Mouse (Mus musculus) heart, embryonic 13.5 days (tissue): ENCODE data around the gene Olfr272. TPM values are rescaled to one million over a fixed set of nuclear protein-coding genes. Genes with fewer than 3 reads are reported as not detected.

ENCODE experiments used
- ATAC-seq: fragments of 200-750 bp; cut with Nextera tagmentation; 2 replicates; pipeline ENCODE4 v1.8.0; 2017; ENCODE audit warnings: moderate TSS enrichment; ENCODE audit not compliant: insufficient number of reproducible peaks, low FRiP score, low TSS enrichment; ENCODE audit errors: extremely low read depth
- H3K27ac ChIP-seq: fragments of 300-500 bp; sonication (generic); replicated peaks from 2 replicates; pipeline ENCODE4 v1.5.1; 2015; ENCODE audit warnings: moderate library complexity, mild to moderate bottlenecking, inconsistent platforms
- H3K27me3 ChIP-seq: fragments of 300-500 bp; sonication (generic); replicated peaks from 2 replicates; pipeline ENCODE4 v1.6.1; 2015; ENCODE audit warnings: mild to moderate bottlenecking, inconsistent platforms
- H3K36me3 ChIP-seq: fragments of 300-500 bp; sonication (generic); 2 replicates; pipeline ENCODE4 v1.6.1; 2015; ENCODE audit warnings: mild to moderate bottlenecking, inconsistent platforms
- H3K4me1 ChIP-seq: fragments of 300-500 bp; sonication (generic); 2 replicates; pipeline ENCODE4 v1.6.1; 2015; ENCODE audit warnings: inconsistent platforms
- H3K4me2 ChIP-seq: fragments of 300-500 bp; sonication (generic); 2 replicates; pipeline ENCODE4 v1.6.1; 2015; ENCODE audit warnings: inconsistent platforms, mild to moderate bottlenecking, moderate library complexity
- H3K4me3 ChIP-seq: fragments of 300-500 bp; sonication (generic); 2 replicates; pipeline ENCODE4 v1.5.1; 2015; ENCODE audit warnings: moderate library complexity, mild to moderate bottlenecking, inconsistent platforms
- H3K9ac ChIP-seq: fragments of 300-500 bp; sonication (generic); 2 replicates; pipeline ENCODE4 v1.6.1; 2015; ENCODE audit warnings: inconsistent platforms, mild to moderate bottlenecking, moderate library complexity
- H3K9me3 ChIP-seq: fragments of 300-500 bp; sonication (generic); 2 replicates; pipeline ENCODE4 v1.6.1; 2016; ENCODE audit warnings: inconsistent platforms
- WGBS: fragments of 180-500 bp; shearing (Covaris S2); methylation state at CpG from one replicate; pipeline ENCODE4 v1.1.7; 2015; ENCODE audit warnings: mixed read lengths; 5-methylcytosine and 5-hydroxymethylcytosine counted together
- polyA plus RNA-seq: library from polyadenylated mRNA; unstranded; fragments of >200 nt; fragmentation: Nextera tagmentation; extraction: Ambion mirVana; gene quantifications from 2 replicates; pipeline ENCODE4 v1.2.1, GENCODE M21; 2015

Olfr272 gene
- not detected in 2 replicates for polyA plus RNA-seq

DNA sequence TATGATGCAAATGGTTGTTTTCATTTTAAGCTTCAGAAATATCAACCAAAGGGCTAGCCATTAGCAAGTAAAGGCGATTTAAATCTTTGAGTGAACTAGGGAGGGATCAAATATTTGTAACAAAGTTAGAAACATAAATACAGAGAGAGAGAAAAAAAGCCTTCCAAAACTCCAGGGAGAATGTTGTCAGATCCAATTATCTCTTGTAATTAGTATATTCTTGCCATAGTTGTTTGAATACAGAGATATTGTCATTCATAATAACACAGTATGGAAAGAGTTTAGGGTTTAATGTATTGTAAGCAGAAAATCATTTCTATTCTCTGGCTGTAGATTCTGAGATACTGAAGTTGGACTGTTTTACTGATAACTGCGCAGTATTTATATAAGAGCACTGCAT, at the start of gene Olfr272:
Gene Olfr272 (minus strand): TSS at position 101 of the 400 bp plus-strand sequence.
- Histone ChIP-seq H3K9ac (no peak within 1 kb of the TSS), H3K27ac (no peak within 1 kb of the TSS), H3K9me3 (no peaks in the 10 kb centered on the region), H3K4me3 (no peak within 1 kb of the TSS), H3K36me3 (no peaks in the 10 kb centered on the region), H3K4me2 (no peak within 1 kb of the TSS), H3K4me1 (no peaks in the 10 kb centered on the region), H3K27me3 (no peaks in the 10 kb centered on the region)
- ATAC-seq: no peak
- 77% methylated on average over 2 of the region's 2 CpGs for WGBS

DNA sequence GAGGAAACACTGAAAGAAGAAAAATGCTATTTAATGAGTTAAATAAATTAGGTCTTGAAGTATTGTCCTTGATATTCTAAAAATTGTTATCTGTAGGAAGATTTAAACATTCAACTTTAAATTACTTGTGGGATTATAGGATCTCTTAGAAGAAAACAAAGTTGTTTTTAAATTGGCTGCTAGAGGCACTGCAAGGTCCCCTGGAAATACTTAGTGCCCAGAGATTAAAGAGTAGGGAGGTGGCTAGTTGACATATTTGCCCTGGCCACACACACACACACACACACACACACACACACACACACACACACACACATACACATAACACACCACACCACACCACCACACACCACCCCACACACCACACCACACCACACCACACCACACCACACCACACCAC, 45.3 kb upstream of the Olfr272 start, which contains the start of gene Olfr270:
Gene Olfr270 (plus strand): TSS at position 301 of the 400 bp plus-strand sequence.
- Histone ChIP-seq H3K4me1 (no peaks in the 10 kb centered on the region), H3K27ac (no peak within 1 kb of the TSS), H3K4me3 (no peak within 1 kb of the TSS), H3K9me3 (no peaks in the 10 kb centered on the region), H3K9ac (no peak within 1 kb of the TSS), H3K36me3 (no peaks in the 10 kb centered on the region), H3K4me2 (no peak within 1 kb of the TSS), H3K27me3 (no peaks in the 10 kb centered on the region)
- ATAC-seq: no peak

DNA sequence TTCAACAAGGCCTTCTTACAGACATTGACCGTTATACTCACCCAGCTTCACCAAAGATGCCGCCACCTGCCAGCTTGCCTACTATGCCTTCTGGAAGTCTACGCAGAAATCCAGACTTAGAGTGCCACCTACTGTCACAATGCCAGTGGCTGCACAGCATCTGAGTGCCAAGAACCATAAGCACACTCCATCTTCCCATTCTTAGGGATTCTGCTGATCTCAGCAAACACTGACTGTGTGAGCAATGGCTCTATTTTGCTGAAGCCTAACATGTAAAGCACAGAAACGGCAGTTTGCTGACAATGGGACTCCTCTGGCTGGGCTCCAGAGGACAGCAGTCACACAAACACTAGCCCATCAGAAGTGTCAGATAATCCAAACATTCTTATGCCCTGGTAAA, 39.7 kb upstream of the Olfr272 start:
- Histone ChIP-seq H3K4me2 (no peak overlapping the region), H3K9me3 (no peaks in the 10 kb centered on the region), H3K4me3 (no peak overlapping the region), H3K27ac (no peak overlapping the region), H3K27me3 (no peaks in the 10 kb centered on the region), H3K9ac (no peak overlapping the region), H3K4me1 (no peaks in the 10 kb centered on the region), H3K36me3 (no peaks in the 10 kb centered on the region)
- WGBS: 26% methylated on average over 4 of the region's 4 CpGs
- no peak for ATAC-seq

DNA sequence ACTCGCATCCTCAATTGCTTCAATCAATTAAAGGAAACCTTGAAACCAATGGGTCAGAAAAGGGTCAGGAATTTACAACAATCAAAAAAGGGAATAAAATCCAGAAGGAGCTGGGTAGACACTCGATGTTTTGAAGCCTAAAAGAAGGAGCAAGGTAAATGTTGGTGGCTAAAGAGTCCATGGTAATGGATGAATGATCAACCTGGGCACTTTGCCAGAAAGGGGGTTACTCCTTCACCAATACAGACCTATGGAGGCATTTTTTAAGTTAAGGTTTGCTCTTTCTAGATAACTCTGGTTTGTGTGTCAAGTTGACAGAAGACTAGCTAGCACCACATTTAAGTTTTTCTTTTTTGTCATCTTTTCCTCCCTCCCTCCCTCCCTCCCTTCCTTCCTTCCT, 30.0 kb upstream of the Olfr272 start:
- no peaks in the 10 kb centered on the region for H3K9me3 ChIP-seq
- H3K4me2 ChIP-seq: no peak overlapping the region
- no peak overlapping the region for H3K9ac ChIP-seq
- 78% methylated on average over 2 of the region's 2 CpGs for WGBS
- no peak overlapping the region for H3K27ac ChIP-seq
- no peaks in the 10 kb centered on the region for H3K4me1 ChIP-seq
- no peaks in the 10 kb centered on the region for H3K27me3 ChIP-seq
- no peak for ATAC-seq
- no peak overlapping the region for H3K4me3 ChIP-seq
- H3K36me3 ChIP-seq: no peaks in the 10 kb centered on the region

DNA sequence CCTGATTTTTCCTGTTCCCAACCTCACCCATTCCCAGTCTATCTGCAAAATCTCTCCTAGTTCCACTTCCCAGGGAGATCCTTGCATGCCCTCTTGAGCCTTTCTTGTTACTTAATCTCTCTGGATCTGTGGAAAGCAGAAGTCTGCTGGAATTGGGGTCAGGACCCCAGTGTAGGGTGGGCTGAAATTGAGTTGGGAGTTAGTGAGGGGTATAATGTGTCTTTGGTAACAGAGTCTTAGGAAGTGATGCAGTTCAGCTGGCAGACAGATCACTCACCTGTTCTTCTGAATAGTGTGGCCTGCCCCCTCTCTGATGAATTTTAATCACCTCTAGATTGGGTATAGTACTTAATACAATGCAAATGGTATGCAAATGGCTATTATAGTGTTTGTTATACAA, 27.7 kb upstream of the Olfr272 start:
- Histone ChIP-seq H3K4me3 (no peak overlapping the region), H3K9me3 (no peaks in the 10 kb centered on the region), H3K27me3 (no peaks in the 10 kb centered on the region), H3K4me1 (no peaks in the 10 kb centered on the region), H3K36me3 (no peaks in the 10 kb centered on the region), H3K27ac (no peak overlapping the region), H3K9ac (no peak overlapping the region), H3K4me2 (no peak overlapping the region)
- no peak for ATAC-seq

DNA sequence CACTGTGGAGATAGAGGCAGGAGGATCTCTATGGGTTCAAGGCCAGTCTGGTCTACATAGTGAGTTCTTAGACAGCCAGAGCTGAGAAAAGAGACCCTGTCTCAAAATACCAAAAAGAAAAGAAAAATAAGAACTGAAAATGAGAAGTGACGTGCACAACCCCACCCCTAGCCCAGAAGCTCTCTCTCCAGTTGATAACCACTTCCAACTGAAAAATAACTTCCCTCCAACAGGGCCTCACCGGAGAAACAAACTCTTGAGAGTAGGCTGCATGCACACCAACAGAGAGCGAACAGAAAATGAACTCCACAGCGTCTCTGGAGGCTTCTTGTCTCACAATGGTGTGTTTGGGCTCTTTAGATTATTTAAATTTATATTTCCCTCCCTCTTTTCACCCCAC, 11.5 kb upstream of the Olfr272 start:
- no peaks in the 10 kb centered on the region for H3K4me1 ChIP-seq
- ATAC-seq: no peak
- H3K9ac ChIP-seq: no peak overlapping the region
- H3K4me2 ChIP-seq: no peak overlapping the region
- no peaks in the 10 kb centered on the region for H3K27me3 ChIP-seq
- no peak overlapping the region for H3K4me3 ChIP-seq
- H3K27ac ChIP-seq: no peak overlapping the region
- 71% methylated on average over 4 of the region's 4 CpGs for WGBS
- H3K36me3 ChIP-seq: no peaks in the 10 kb centered on the region
- H3K9me3 ChIP-seq: no peaks in the 10 kb centered on the region

DNA sequence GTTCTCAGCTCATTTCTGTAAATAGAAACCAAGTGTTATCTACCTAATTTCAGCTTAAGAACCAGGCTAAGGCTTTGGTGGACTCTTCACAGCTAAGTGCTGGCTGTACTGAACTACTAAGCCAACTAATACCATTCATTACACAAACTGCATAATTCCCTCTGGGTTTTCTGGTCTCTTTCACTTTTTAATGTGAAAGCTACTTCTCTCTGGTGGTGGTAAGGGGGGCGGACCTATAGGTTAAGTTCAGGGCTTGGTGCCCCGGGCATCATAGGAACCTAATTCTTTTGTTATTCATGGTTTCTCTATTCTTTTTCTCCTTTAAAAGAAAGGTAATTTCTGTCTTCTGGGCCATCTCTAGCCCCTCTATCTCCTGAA, 1.7 kb downstream of the Olfr272 start:
- no peak for ATAC-seq
- no peaks in the 10 kb centered on the region for H3K4me1 ChIP-seq
- no peaks in the 10 kb centered on the region for H3K27me3 ChIP-seq
- 81% methylated on average over 2 of the region's 2 CpGs for WGBS
- no peaks in the 10 kb centered on the region for H3K9me3 ChIP-seq
- no peak overlapping the region for H3K9ac ChIP-seq
- H3K36me3 ChIP-seq: no peaks in the 10 kb centered on the region
- H3K4me3 ChIP-seq: no peak overlapping the region
- no peak overlapping the region for H3K4me2 ChIP-seq
- H3K27ac ChIP-seq: no peak overlapping the region

DNA sequence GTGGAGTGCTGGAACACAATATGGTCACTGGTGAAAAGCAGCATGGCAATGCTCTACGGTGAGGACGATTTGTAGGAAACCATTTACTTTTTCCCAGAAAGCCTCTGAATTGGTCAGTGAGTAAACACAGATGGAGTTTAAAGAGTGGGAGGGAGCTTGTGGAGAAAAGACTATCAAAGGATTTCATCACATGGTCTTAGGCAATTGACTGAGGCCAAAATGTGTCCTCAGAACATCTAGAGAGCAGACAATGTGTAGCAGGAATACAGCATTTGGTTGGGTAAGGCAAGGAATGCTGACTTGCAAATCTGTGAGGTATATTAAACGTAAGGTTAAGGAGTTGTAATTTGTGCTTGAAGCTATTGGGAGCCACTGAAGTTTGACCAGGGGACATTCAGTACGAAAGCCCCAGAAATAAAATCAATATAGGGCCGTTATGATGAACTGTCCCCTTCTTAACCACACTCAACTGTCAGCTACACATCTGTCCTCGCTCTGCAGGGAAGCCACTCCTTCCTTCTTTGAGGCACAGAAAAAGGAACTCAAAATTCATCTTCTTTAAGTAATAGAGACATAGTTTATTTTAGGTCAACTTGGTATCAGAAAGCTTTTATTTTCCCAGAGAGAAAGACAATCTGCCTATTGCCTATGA, 2.2 kb downstream of the Olfr272 start:
- ATAC-seq: no peak
- Histone ChIP-seq H3K4me2 (no peak overlapping the region), H3K36me3 (no peaks in the 10 kb centered on the region), H3K4me3 (no peak overlapping the region), H3K9ac (no peak overlapping the region), H3K4me1 (no peaks in the 10 kb centered on the region), H3K27me3 (no peaks in the 10 kb centered on the region), H3K27ac (no peak overlapping the region), H3K9me3 (no peaks in the 10 kb centered on the region)
- 74% methylated on average over 6 of the region's 6 CpGs for WGBS

DNA sequence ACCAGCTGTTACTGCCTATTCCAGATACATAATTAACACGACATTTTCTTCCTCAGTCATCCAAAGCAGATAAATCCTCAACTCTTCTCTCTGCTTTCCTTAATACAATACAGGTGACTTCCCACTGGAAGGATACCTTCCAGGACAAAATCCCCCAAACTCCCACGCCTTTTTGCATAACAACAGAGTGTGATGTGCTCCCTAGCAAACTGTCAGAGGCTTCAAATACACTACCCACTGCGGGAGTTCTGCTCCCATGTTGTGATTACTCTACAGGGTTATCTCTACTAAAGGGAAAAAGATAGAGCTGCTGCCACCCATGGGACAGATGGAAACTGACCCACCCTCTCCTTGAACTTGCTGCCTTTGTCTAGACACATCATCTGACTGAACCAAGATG, 6.6 kb downstream of the Olfr272 start:
- no peak for ATAC-seq
- Histone ChIP-seq H3K27ac (no peak overlapping the region), H3K4me3 (no peak overlapping the region), H3K36me3 (no peaks in the 10 kb centered on the region), H3K9me3 (no peaks in the 10 kb centered on the region), H3K4me1 (no peaks in the 10 kb centered on the region), H3K27me3 (no peaks in the 10 kb centered on the region), H3K4me2 (no peak overlapping the region), H3K9ac (no peak overlapping the region)
- WGBS: 21% methylated on average over 3 of the region's 3 CpGs

DNA sequence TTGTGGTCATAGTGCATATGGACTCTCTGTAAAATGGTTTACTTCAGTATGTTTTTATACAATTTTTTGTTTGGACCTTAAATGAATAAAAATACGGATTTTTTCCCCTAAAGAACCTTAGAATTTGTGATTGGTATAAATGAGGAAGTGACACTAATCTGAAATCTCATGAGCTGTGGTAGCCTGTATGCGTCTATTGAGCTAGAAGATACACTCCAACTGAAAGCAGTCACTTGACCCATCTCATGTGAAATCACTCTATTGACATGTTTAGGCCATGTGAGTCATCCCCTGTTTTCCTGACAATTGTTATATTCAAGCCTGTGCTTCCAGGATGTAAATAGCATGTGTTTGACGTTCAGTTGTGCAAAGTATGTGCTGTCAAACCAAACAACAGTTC, 9.4 kb downstream of the Olfr272 start:
- no peak overlapping the region for H3K9ac ChIP-seq
- 72% methylated on average over 3 of the region's 3 CpGs for WGBS
- no peak for ATAC-seq
- no peak overlapping the region for H3K27ac ChIP-seq
- H3K4me1 ChIP-seq: no peaks in the 10 kb centered on the region
- no peaks in the 10 kb centered on the region for H3K9me3 ChIP-seq
- no peaks in the 10 kb centered on the region for H3K27me3 ChIP-seq
- H3K4me2 ChIP-seq: no peak overlapping the region
- H3K4me3 ChIP-seq: no peak overlapping the region
- no peaks in the 10 kb centered on the region for H3K36me3 ChIP-seq

DNA sequence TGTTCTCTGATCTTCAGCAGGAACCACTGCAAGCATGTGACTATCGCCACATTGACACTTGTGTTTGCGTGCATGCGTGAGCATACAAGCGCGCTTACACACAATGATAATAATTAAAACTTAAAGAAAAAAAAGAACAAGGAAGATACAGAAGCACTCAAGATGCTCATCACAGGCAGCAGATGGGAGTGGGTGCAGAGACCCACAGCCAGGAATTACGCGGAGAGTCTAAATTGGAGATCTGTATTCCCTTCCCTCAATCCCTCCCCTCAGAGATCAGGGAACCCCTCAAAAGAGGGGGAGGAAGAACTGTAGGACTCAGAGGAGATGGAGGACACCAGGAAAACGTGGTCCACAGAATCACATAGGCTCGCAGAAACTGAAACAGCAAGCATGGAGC, 54.8 kb downstream of the Olfr272 start:
- WGBS: 88% methylated on average over 9 of the region's 9 CpGs
- Histone ChIP-seq H3K27me3 (no peaks in the 10 kb centered on the region), H3K4me2 (no peak overlapping the region), H3K4me1 (no peaks in the 10 kb centered on the region), H3K9ac (no peak overlapping the region), H3K9me3 (no peaks in the 10 kb centered on the region), H3K27ac (no peak overlapping the region), H3K4me3 (no peak overlapping the region), H3K36me3 (no peaks in the 10 kb centered on the region)
- ATAC-seq: no peak
